28 mouse cellular contexts compared by ENCODE assay signal in the genomic region with DNA sequence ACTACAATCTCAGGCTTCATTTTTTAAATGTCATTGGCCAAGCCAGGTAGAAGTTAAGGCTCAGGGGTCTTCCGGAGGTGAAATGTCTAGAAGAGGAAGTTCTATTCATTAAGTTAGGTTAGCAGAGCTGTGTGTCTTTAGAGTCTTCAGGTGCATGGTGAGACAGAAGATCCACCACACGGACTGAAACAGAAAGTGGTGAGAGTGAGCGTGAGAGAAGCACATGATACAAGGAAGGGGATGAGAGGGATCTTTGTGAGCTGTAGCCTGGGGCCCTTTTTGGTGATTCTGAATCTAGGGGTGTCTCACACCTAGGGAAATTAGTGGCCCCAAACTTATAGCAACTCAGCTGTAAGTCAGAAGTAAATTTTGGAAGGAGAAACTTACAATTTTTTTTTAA. TPM values are rescaled to one million over a fixed set of nuclear protein-coding genes. Genes with fewer than 3 reads are reported as not detected.
DNase-seq lines count a peak whose midpoint lies in the region; ATAC-seq and TF ChIP-seq lines count a peak whose summit lies in the region.
"Had no signal": no experiment of that assay in that cellular context is flagged by ENCODE, and none has a peak within 500 bp of the region (broad histone marks: within the 10 kb centered on the region; RNA-seq: fewer than 3 reads in every experiment).

No protein-coding gene starts in this region.

- H3K27ac ChIP-seq in layer of hippocampus, adult 2 months, result no peak overlapping the region
- H3K27ac ChIP-seq: embryonic facial prominence, embryonic 13.5 days; embryonic facial prominence, embryonic 15.5 days; forebrain, embryonic 10.5 days; forebrain, embryonic 12.5 days had no signal

- peak; percentile 58 for ATAC-seq in CD4-positive, CD25-positive, alpha-beta regulatory T cell, adult 4 months
- ATAC-seq in neutrophil, adult 5-6 weeks (ENCODE audit: extremely low read depth, insufficient number of reproducible peaks, low FRiP score, poor library complexity, severe bottlenecking), result 0 out of 2 replicates have a peak, but pooled peaks have one; percentile 19
- ATAC-seq: forebrain, embryonic 14.5 days; forebrain, embryonic 16.5 days had no signal

- DNase-seq in A20 (ENCODE audit: low read depth, low spot score), result peak; percentile 46
- DNase-seq in layer of hippocampus, adult 2 months (ENCODE audit: low spot score in 2 of 2), result no peak
- no peak for DNase-seq in layer of hippocampus, postnatal 14 days (ENCODE audit: low spot score in 2 of 2)
- DNase-seq in Muller cell, postnatal 12 days (ENCODE audit: inconsistent ontology term), result no peak
- DNase-seq: adrenal gland, adult 2 months; adrenal gland, postnatal 10 days; adrenal gland, postnatal 25 days; cerebellum, adult 11 months; cerebellum, adult 18-20 months; cerebellum, adult 8-10 months; cerebellum, adult 9-11 months; cerebellum, postnatal 14 days had no signal

- H3K4me3 ChIP-seq in layer of hippocampus, adult 2 months, result no peak overlapping the region
- H3K4me3 ChIP-seq: embryonic facial prominence, embryonic 13.5 days; embryonic facial prominence, embryonic 15.5 days; erythroblast, embryonic 14.5 days; forebrain, embryonic 10.5 days; forebrain, embryonic 12.5 days had no signal

- no peak for TF ChIP-seq CTCF in layer of hippocampus, adult 2 months (conservative IDR thresholded peaks at IDR 0.05)

RNA-seq across cellular contexts. Expression of gene Prps1l1, which starts 8.6 kb away (rescaled TPM):
- 1 to 10 TPM; 3.5 to 4.8 TPM for polyA plus RNA-seq in CD4-positive, CD25-positive, alpha-beta regulatory T cell, adult 4 months (2017; shearing (Covaris generic))
- total RNA-seq in neutrophil, adult 5-6 weeks (2017), result 6.4 and 7.9 TPM in 2 replicates
- total RNA-seq in layer of hippocampus, adult 2 months (2021), result not detected
- total RNA-seq in layer of hippocampus, postnatal 14 days (2021), result not detected
- total RNA-seq: adrenal gland, adult 2 months; adrenal gland, postnatal 10 days; adrenal gland, postnatal 25 days; adrenal gland, postnatal 4 days had no signal
- polyA plus RNA-seq: adrenal gland, adult 2 months; brain, embryonic 14.5 days; C2C12; cortical plate, adult 2 months; embryonic facial prominence, embryonic 11.5 days; embryonic facial prominence, embryonic 13.5 days; embryonic facial prominence, embryonic 15.5 days; erythroblast, embryonic 14.5 days; forebrain, embryonic 10.5 days; forebrain, embryonic 12.5 days; forebrain, embryonic 14.5 days; forebrain, embryonic 16.5 days; frontal cortex, adult 2 months; G1E had no signal

RNA-seq across cellular contexts. Expression of gene Hdac9, which starts 59.1 kb away (rescaled TPM):
- 1 to 10 TPM; 3.2 to 3.6 TPM for polyA plus RNA-seq in CD4-positive, CD25-positive, alpha-beta regulatory T cell, adult 4 months (2017; shearing (Covaris generic))
- 54.9 and 65.9 TPM in 2 replicates for total RNA-seq in neutrophil, adult 5-6 weeks (2017)
- total RNA-seq in layer of hippocampus, adult 2 months (2021), result 10 to 100 TPM; 34.7 to 35.2 TPM
- 10 to 100 TPM; 46.5 to 48.3 TPM for total RNA-seq in layer of hippocampus, postnatal 14 days (2021)
- polyA plus RNA-seq: erythroblast, embryonic 14.5 days; G1E had no signal
